Mouse (Mus musculus): ENCODE results near the gene Ankfn1. TPM values are rescaled to one million over a fixed set of nuclear protein-coding genes. Genes with fewer than 3 reads are reported as not detected.

The Ankfn1 gene
- polyA plus RNA-seq, 1 experiment from 2014 or later: 0.82 TPM

- no peaks in the 10 kb centered on the region for H3K4me1 ChIP-seq (replicated peaks)
- no peak overlapping the region for H3K27ac ChIP-seq
- 86% methylated on average over 4 of the region's 4 CpGs for WGBS
Measured at GRCm38 (mm10) chr11:89472871-89473270, 304.6 kb downstream of the Ankfn1 start.

GRCm38 (mm10) chr11:89465381-89465780 is 312.1 kb downstream of the Ankfn1 start:
- Histone ChIP-seq H3K4me1 (replicated peaks) (0 out of 2 replicates have a peak, but pooled peaks cover 7% of the 10 kb centered on the region), H3K9me3 (no peaks in the 10 kb centered on the region), H3K4me3 (no peak overlapping the region), H3K36me3 (no peaks in the 10 kb centered on the region), H3K27me3 (ENCODE audit: insufficient read depth, poor library complexity, severe bottlenecking) (no peaks in the 10 kb centered on the region), H3K27ac (no peak overlapping the region)
- 90% methylated on average over 4 of the region's 4 CpGs for WGBS
- DNase-seq (ENCODE audit: low spot score): no peak

More at GRCm38 (mm10) chr11:89472871-89473270, 304.6 kb downstream of the Ankfn1 start:
- Histone ChIP-seq H3K9me3 (no peaks in the 10 kb centered on the region), H3K27me3 (ENCODE audit: insufficient read depth, poor library complexity, severe bottlenecking) (no peaks in the 10 kb centered on the region), H3K36me3 (no peaks in the 10 kb centered on the region), H3K4me3 (no peak overlapping the region)
- DNase-seq (ENCODE audit: low spot score): no peak

- 86% methylated on average over 10 of the region's 10 CpGs for whole genome bisulfite sequencing
- no peaks in the 10 kb centered on the region for H3K36me3 ChIP-seq
- no peak overlapping the region for H3K4me3 ChIP-seq
- 0 out of 2 replicates have a peak, but pooled peaks cover 7% of the 10 kb centered on the region for H3K4me1 ChIP-seq (replicated peaks)
- H3K27me3 ChIP-seq (ENCODE audit: insufficient read depth, poor library complexity, severe bottlenecking): no peaks in the 10 kb centered on the region
- H3K27ac ChIP-seq: no peak overlapping the region
- DNase-seq (ENCODE audit: low spot score): no peak
- H3K9me3 ChIP-seq: no peaks in the 10 kb centered on the region
Measured at GRCm38 (mm10) chr11:89462216-89462615, 315.2 kb downstream of the Ankfn1 start.

GRCm38 (mm10) chr11:89459437-89459836 is 318.0 kb downstream of the Ankfn1 start:
- 92% methylated on average over 6 of the region's 6 CpGs for WGBS
- Histone ChIP-seq H3K36me3 (no peaks in the 10 kb centered on the region), H3K4me1 (replicated peaks) (peaks cover 14% of the 10 kb centered on the region), H3K9me3 (no peaks in the 10 kb centered on the region), H3K4me3 (no peak overlapping the region), H3K27me3 (ENCODE audit: insufficient read depth, poor library complexity, severe bottlenecking) (no peaks in the 10 kb centered on the region), H3K27ac (no peak overlapping the region)
- no peak for DNase-seq (ENCODE audit: low spot score)

- H3K36me3 ChIP-seq: no peaks in the 10 kb centered on the region
- no peak overlapping the region for H3K27ac ChIP-seq
- no peaks in the 10 kb centered on the region for H3K9me3 ChIP-seq
- no peak for DNase-seq (ENCODE audit: low spot score)
- H3K4me1 ChIP-seq (replicated peaks): peaks cover 12% of the 10 kb centered on the region
- 58% methylated on average over 5 of the region's 5 CpGs for WGBS
- H3K4me3 ChIP-seq: no peak overlapping the region
- no peaks in the 10 kb centered on the region for H3K27me3 ChIP-seq (ENCODE audit: insufficient read depth, poor library complexity, severe bottlenecking)
Measured at GRCm38 (mm10) chr11:89455647-89456231, 321.7 kb downstream of the Ankfn1 start.

- DNase-seq (ENCODE audit: low spot score): no peak
- peaks cover 12% of the 10 kb centered on the region for H3K4me1 ChIP-seq (replicated peaks)
- 68% methylated on average over 4 of the region's 4 CpGs for WGBS
Measured at GRCm38 (mm10) chr11:89454702-89455101, 322.8 kb downstream of the Ankfn1 start.

GRCm38 (mm10) chr11:89452862-89453261 is 324.6 kb downstream of the Ankfn1 start:
- Histone ChIP-seq H3K4me1 (replicated peaks) (peaks cover 12% of the 10 kb centered on the region), H3K36me3 (no peaks in the 10 kb centered on the region), H3K9me3 (no peaks in the 10 kb centered on the region), H3K4me3 (no peak overlapping the region), H3K27me3 (ENCODE audit: insufficient read depth, poor library complexity, severe bottlenecking) (no peaks in the 10 kb centered on the region), H3K27ac (peak overlapping the region; percentile 64; the same call in 1 of the 2 replicates)
- DNase-seq (ENCODE audit: low spot score): peak; percentile 16
- 18% methylated on average over 2 of the region's 2 CpGs for WGBS

More at GRCm38 (mm10) chr11:89454702-89455101, 322.8 kb downstream of the Ankfn1 start:
- no peak overlapping the region for H3K27ac ChIP-seq
- H3K9me3 ChIP-seq: no peaks in the 10 kb centered on the region
- no peak overlapping the region for H3K4me3 ChIP-seq
- no peaks in the 10 kb centered on the region for H3K36me3 ChIP-seq
- no peaks in the 10 kb centered on the region for H3K27me3 ChIP-seq (ENCODE audit: insufficient read depth, poor library complexity, severe bottlenecking)

GRCm38 (mm10) chr11:89450406-89450805 is 327.0 kb downstream of the Ankfn1 start:
- peaks cover 11% of the 10 kb centered on the region for H3K4me1 ChIP-seq (replicated peaks)

GRCm38 (mm10) chr11:89448986-89449385 is 328.5 kb downstream of the Ankfn1 start:
- Histone ChIP-seq H3K4me1 (replicated peaks) (peaks cover 11% of the 10 kb centered on the region), H3K36me3 (no peaks in the 10 kb centered on the region), H3K4me3 (no peak overlapping the region), H3K27ac (no peak overlapping the region), H3K9me3 (no peaks in the 10 kb centered on the region), H3K27me3 (ENCODE audit: insufficient read depth, poor library complexity, severe bottlenecking) (no peaks in the 10 kb centered on the region)
- no peak for DNase-seq (ENCODE audit: low spot score)
- WGBS: 90% methylated on average over 6 of the region's 6 CpGs

More at GRCm38 (mm10) chr11:89450406-89450805, 327.0 kb downstream of the Ankfn1 start:
- no peak for DNase-seq (ENCODE audit: low spot score)
- Histone ChIP-seq H3K36me3 (no peaks in the 10 kb centered on the region), H3K4me3 (no peak overlapping the region), H3K9me3 (no peaks in the 10 kb centered on the region), H3K27me3 (ENCODE audit: insufficient read depth, poor library complexity, severe bottlenecking) (no peaks in the 10 kb centered on the region), H3K27ac (no peak overlapping the region)
- 90% methylated on average over 4 of the region's 4 CpGs for WGBS

- no peaks in the 10 kb centered on the region for H3K36me3 ChIP-seq
- DNase-seq (ENCODE audit: low spot score): no peak
- WGBS: 58% methylated on average over 12 of the region's 12 CpGs
Measured at GRCm38 (mm10) chr11:89447477-89447876, 330.0 kb downstream of the Ankfn1 start.

GRCm38 (mm10) chr11:89440566-89440965 is 336.9 kb downstream of the Ankfn1 start:
- 88% methylated on average over 6 of the region's 6 CpGs for WGBS
- H3K27ac ChIP-seq: no peak overlapping the region
- H3K27me3 ChIP-seq (ENCODE audit: insufficient read depth, poor library complexity, severe bottlenecking): no peaks in the 10 kb centered on the region

More at GRCm38 (mm10) chr11:89447477-89447876, 330.0 kb downstream of the Ankfn1 start:
- Histone ChIP-seq H3K4me1 (replicated peaks) (peaks cover 6% of the 10 kb centered on the region), H3K4me3 (no peak overlapping the region), H3K27ac (peak overlapping the region; percentile 59), H3K9me3 (no peaks in the 10 kb centered on the region), H3K27me3 (ENCODE audit: insufficient read depth, poor library complexity, severe bottlenecking) (no peaks in the 10 kb centered on the region)

GRCm38 (mm10) chr11:89424358-89424757 is 353.1 kb downstream of the Ankfn1 start:
- no peaks in the 10 kb centered on the region for H3K36me3 ChIP-seq
- no peak for DNase-seq (ENCODE audit: low spot score)
- 50% methylated on average over 3 of the region's 3 CpGs for WGBS

More at GRCm38 (mm10) chr11:89440566-89440965, 336.9 kb downstream of the Ankfn1 start:
- Histone ChIP-seq H3K4me3 (no peak overlapping the region), H3K4me1 (replicated peaks) (no peaks in the 10 kb centered on the region), H3K9me3 (no peaks in the 10 kb centered on the region), H3K36me3 (no peaks in the 10 kb centered on the region)
- no peak for DNase-seq (ENCODE audit: low spot score)

GRCm38 (mm10) chr11:89422637-89423036 is 354.8 kb downstream of the Ankfn1 start:
- H3K4me3 ChIP-seq: no peak overlapping the region
- H3K4me1 ChIP-seq (replicated peaks): no peaks in the 10 kb centered on the region
- H3K36me3 ChIP-seq: no peaks in the 10 kb centered on the region
- no peaks in the 10 kb centered on the region for H3K27me3 ChIP-seq (ENCODE audit: insufficient read depth, poor library complexity, severe bottlenecking)
- H3K9me3 ChIP-seq: no peaks in the 10 kb centered on the region
- H3K27ac ChIP-seq: no peak overlapping the region
- 91% methylated on average over 5 of the region's 5 CpGs for WGBS
- DNase-seq (ENCODE audit: low spot score): no peak

More at GRCm38 (mm10) chr11:89424358-89424757, 353.1 kb downstream of the Ankfn1 start:
- Histone ChIP-seq H3K4me1 (replicated peaks) (0 out of 2 replicates have a peak, but pooled peaks cover 4% of the 10 kb centered on the region), H3K9me3 (no peaks in the 10 kb centered on the region), H3K27me3 (ENCODE audit: insufficient read depth, poor library complexity, severe bottlenecking) (no peaks in the 10 kb centered on the region), H3K27ac (no peak overlapping the region), H3K4me3 (no peak overlapping the region)

All from hindbrain, embryonic 10.5 days (tissue).